Mouse (Mus musculus) heart, adult 18-20 months (tissue): Measurements from ENCODE around the gene Selenos. TPM values are rescaled to one million over a fixed set of nuclear protein-coding genes. Genes with fewer than 3 reads are reported as not detected.

Experiments used
- DNase-seq, 2 experiments: peaks; one replicate each; pipeline ENCODE4 v3.0.0; 2021 to 2022; ENCODE audit warnings: mixed read lengths in 1 of 2
- total RNA-seq, 2 experiments: library from RNA; stranded (reverse); gene quantifications; 2 replicates each; pipeline ENCODE4 v1.2.3; 2021

Selenos gene
- total RNA-seq, 2 experiments from 2014 or later: 35.6 to 40.2 TPM

GRCm38 (mm10) chr7:66084546-66084945 is 5.1 kb downstream of the Selenos start:
- DNase-seq: peak; percentile 28 to 35

GRCm38 (mm10) chr7:66087652-66088051 is 8.2 kb downstream of the Selenos start:
- DNase-seq: no peak

- no peak for DNase-seq
Measured at GRCm38 (mm10) chr7:66088077-66088476, 8.6 kb downstream of the Selenos start.

- DNase-seq: no peak
Measured at GRCm38 (mm10) chr7:66090676-66091190, 11.3 kb downstream of the Selenos start.

GRCm38 (mm10) chr7:66091553-66091952 is 12.1 kb downstream of the Selenos start:
- no peak for DNase-seq

- no peak for DNase-seq
Measured at GRCm38 (mm10) chr7:66092656-66093055, 13.2 kb downstream of the Selenos start.

GRCm38 (mm10) chr7:66094141-66094540 is 14.7 kb downstream of the Selenos start:
- DNase-seq: peak in 1 of 2 experiments; percentile 45

GRCm38 (mm10) chr7:66098803-66099202 is 19.4 kb downstream of the Selenos start:
- no peak for DNase-seq

GRCm38 (mm10) chr7:66101866-66102265 is 22.4 kb downstream of the Selenos start:
- peak; percentile 43 to 75 for DNase-seq

- DNase-seq: no peak
Measured at GRCm38 (mm10) chr7:66104531-66104930, 25.1 kb downstream of the Selenos start.

GRCm38 (mm10) chr7:66105771-66106170 is 26.3 kb downstream of the Selenos start:
- DNase-seq: no peak

- DNase-seq: no peak
Measured at GRCm38 (mm10) chr7:66106581-66107056, 27.2 kb downstream of the Selenos start.

- DNase-seq: no peak
Measured at GRCm38 (mm10) chr7:66107206-66107605, 27.8 kb downstream of the Selenos start.

- peak; percentile 47 to 53 for DNase-seq
Measured at GRCm38 (mm10) chr7:66107930-66108329, 28.5 kb downstream of the Selenos start.

GRCm38 (mm10) chr7:66108961-66109854 is 29.8 kb downstream of the Selenos start, which contains the start of gene Chsy1:
TSS of gene Chsy1 (plus strand) at chr7:66109515.
- DNase-seq: peak; percentile 94

- peak; percentile 33 to 43 for DNase-seq
Measured at GRCm38 (mm10) chr7:66109855-66110635, 30.6 kb downstream of the Selenos start.

- DNase-seq: no peak
Measured at GRCm38 (mm10) chr7:66110636-66111112, 31.2 kb downstream of the Selenos start.

GRCm38 (mm10) chr7:66111211-66111610 is 31.8 kb downstream of the Selenos start:
- DNase-seq: no peak

GRCm38 (mm10) chr7:66113561-66113960 is 34.1 kb downstream of the Selenos start:
- DNase-seq: no peak

- DNase-seq: no peak
Measured at GRCm38 (mm10) chr7:66115821-66116343, 36.4 kb downstream of the Selenos start.

- no peak for DNase-seq
Measured at GRCm38 (mm10) chr7:66116906-66117482, 37.5 kb downstream of the Selenos start.

GRCm38 (mm10) chr7:66118046-66118445 is 38.6 kb downstream of the Selenos start:
- no peak for DNase-seq
